Mouse (Mus musculus): Measurements from ENCODE around the gene Gm9195. TPM values are rescaled to one million over a fixed set of nuclear protein-coding genes. Genes with fewer than 3 reads are reported as not detected.
A peak's percentile ranks its signal among the peaks of the same experiment; 100 is the strongest.

Gm9195 gene
- total and polyA plus RNA-seq, 2 experiments: not detected

GRCm38 (mm10) chr14:72440929-72441328 is 50.7 kb downstream of the Gm9195 start:
- H3K9ac ChIP-seq (ENCODE audit: low read depth, low read length): no peak overlapping the region
- DNase-seq (ENCODE audit: extremely low read depth, low read depth, low spot score): no peak
- no peaks in the 10 kb centered on the region for H3K79me2 ChIP-seq (ENCODE audit: control insufficient read depth, insufficient read depth, low read length)
- H3K4me1 ChIP-seq (ENCODE audit: control insufficient read depth, insufficient read depth, low read length): no peaks in the 10 kb centered on the region
- H3K27me3 ChIP-seq (ENCODE audit: control insufficient read depth, insufficient read depth, low read length): no peaks in the 10 kb centered on the region
- 83% methylated on average over 7 of the region's 7 CpGs for WGBS
- TF ChIP-seq CTCF (IDR thresholded peaks at IDR 0.05; ENCODE audit: low read depth, low read length) (no peak), POLR2A (IDR thresholded peaks at IDR 0.05; ENCODE audit: extremely low read depth, insufficient read depth, low read length) (no peak)
- H3K27ac ChIP-seq (replicated peaks; ENCODE audit: insufficient read depth, low read depth, low read length): no peak overlapping the region
- H3K36me3 ChIP-seq (ENCODE audit: control insufficient read depth, insufficient read depth, low read length): no peaks in the 10 kb centered on the region
- H3K4me3 ChIP-seq (ENCODE audit: insufficient read depth, low read depth, low read length): no peak overlapping the region

- TF ChIP-seq CTCF (IDR thresholded peaks at IDR 0.05; ENCODE audit: low read depth, low read length) (no peak), POLR2A (IDR thresholded peaks at IDR 0.05; ENCODE audit: extremely low read depth, insufficient read depth, low read length) (no peak)
- Histone ChIP-seq H3K79me2 (ENCODE audit: control insufficient read depth, insufficient read depth, low read length) (no peaks in the 10 kb centered on the region), H3K27ac (replicated peaks; ENCODE audit: insufficient read depth, low read depth, low read length) (no peak overlapping the region), H3K4me3 (ENCODE audit: insufficient read depth, low read depth, low read length) (no peak overlapping the region), H3K9ac (ENCODE audit: low read depth, low read length) (no peak overlapping the region), H3K36me3 (ENCODE audit: control insufficient read depth, insufficient read depth, low read length) (no peaks in the 10 kb centered on the region), H3K27me3 (ENCODE audit: control insufficient read depth, insufficient read depth, low read length) (no peaks in the 10 kb centered on the region), H3K4me1 (ENCODE audit: control insufficient read depth, insufficient read depth, low read length) (no peaks in the 10 kb centered on the region)
- DNase-seq (ENCODE audit: extremely low read depth, low read depth, low spot score): no peak
- WGBS: 86% methylated on average over 6 of the region's 6 CpGs
Measured at GRCm38 (mm10) chr14:72440436-72440835, 51.2 kb downstream of the Gm9195 start.

GRCm38 (mm10) chr14:72438976-72439375 is 52.7 kb downstream of the Gm9195 start:
- WGBS: 63% methylated on average over 1 of the region's 1 CpGs
- no peaks in the 10 kb centered on the region for H3K79me2 ChIP-seq (ENCODE audit: control insufficient read depth, insufficient read depth, low read length)
- DNase-seq (ENCODE audit: extremely low read depth, low read depth, low spot score): no peak
- no peaks in the 10 kb centered on the region for H3K27me3 ChIP-seq (ENCODE audit: control insufficient read depth, insufficient read depth, low read length)
- H3K4me3 ChIP-seq (ENCODE audit: insufficient read depth, low read depth, low read length): no peak overlapping the region
- no peak overlapping the region for H3K27ac ChIP-seq (replicated peaks; ENCODE audit: insufficient read depth, low read depth, low read length)
- no peak overlapping the region for H3K9ac ChIP-seq (ENCODE audit: low read depth, low read length)
- no peaks in the 10 kb centered on the region for H3K4me1 ChIP-seq (ENCODE audit: control insufficient read depth, insufficient read depth, low read length)
- TF ChIP-seq CTCF (IDR thresholded peaks at IDR 0.05; ENCODE audit: low read depth, low read length) (no peak), POLR2A (IDR thresholded peaks at IDR 0.05; ENCODE audit: extremely low read depth, insufficient read depth, low read length) (no peak)
- no peaks in the 10 kb centered on the region for H3K36me3 ChIP-seq (ENCODE audit: control insufficient read depth, insufficient read depth, low read length)

GRCm38 (mm10) chr14:72389696-72390095 is 101.9 kb downstream of the Gm9195 start:
- no peaks in the 10 kb centered on the region for H3K4me1 ChIP-seq (ENCODE audit: control insufficient read depth, insufficient read depth, low read length)
- H3K27me3 ChIP-seq (ENCODE audit: control insufficient read depth, insufficient read depth, low read length): no peaks in the 10 kb centered on the region
- no peak overlapping the region for H3K9ac ChIP-seq (ENCODE audit: low read depth, low read length)
- no peak overlapping the region for H3K4me3 ChIP-seq (ENCODE audit: insufficient read depth, low read depth, low read length)
- no peak overlapping the region for H3K27ac ChIP-seq (replicated peaks; ENCODE audit: insufficient read depth, low read depth, low read length)
- no peaks in the 10 kb centered on the region for H3K79me2 ChIP-seq (ENCODE audit: control insufficient read depth, insufficient read depth, low read length)
- TF ChIP-seq POLR2A (IDR thresholded peaks at IDR 0.05; ENCODE audit: extremely low read depth, insufficient read depth, low read length): no peak
- no peak for TF ChIP-seq CTCF (IDR thresholded peaks at IDR 0.05; ENCODE audit: low read depth, low read length)
- H3K36me3 ChIP-seq (ENCODE audit: control insufficient read depth, insufficient read depth, low read length): no peaks in the 10 kb centered on the region
- peak; percentile 14 for DNase-seq (ENCODE audit: extremely low read depth, low read depth, low spot score)
- 60% methylated on average over 1 of the region's 1 CpGs for WGBS

GRCm38 (mm10) chr14:72389288-72389687 is 102.3 kb downstream of the Gm9195 start:
- 72% methylated on average over 4 of the region's 4 CpGs for WGBS
- H3K4me1 ChIP-seq (ENCODE audit: control insufficient read depth, insufficient read depth, low read length): no peaks in the 10 kb centered on the region
- no peaks in the 10 kb centered on the region for H3K27me3 ChIP-seq (ENCODE audit: control insufficient read depth, insufficient read depth, low read length)
- DNase-seq (ENCODE audit: extremely low read depth, low read depth, low spot score): no peak
- H3K9ac ChIP-seq (ENCODE audit: low read depth, low read length): no peak overlapping the region
- no peak overlapping the region for H3K4me3 ChIP-seq (ENCODE audit: insufficient read depth, low read depth, low read length)
- no peak overlapping the region for H3K27ac ChIP-seq (replicated peaks; ENCODE audit: insufficient read depth, low read depth, low read length)
- TF ChIP-seq POLR2A (IDR thresholded peaks at IDR 0.05; ENCODE audit: extremely low read depth, insufficient read depth, low read length) (no peak), CTCF (IDR thresholded peaks at IDR 0.05; ENCODE audit: low read depth, low read length) (no peak)
- H3K36me3 ChIP-seq (ENCODE audit: control insufficient read depth, insufficient read depth, low read length): no peaks in the 10 kb centered on the region
- no peaks in the 10 kb centered on the region for H3K79me2 ChIP-seq (ENCODE audit: control insufficient read depth, insufficient read depth, low read length)

GRCm38 (mm10) chr14:72377224-72377623 is 114.4 kb downstream of the Gm9195 start:
- TF ChIP-seq CTCF (IDR thresholded peaks at IDR 0.05; ENCODE audit: low read depth, low read length): peak; percentile 53; the same call in 1 of the 2 replicates
- TF ChIP-seq POLR2A (IDR thresholded peaks at IDR 0.05; ENCODE audit: extremely low read depth, insufficient read depth, low read length): no peak
- WGBS: 11% methylated on average over 2 of the region's 2 CpGs

More at GRCm38 (mm10) chr14:72377224-72377623, 114.4 kb downstream of the Gm9195 start:
- DNase-seq (ENCODE audit: extremely low read depth, low read depth, low spot score): peak; percentile 11
- H3K9ac ChIP-seq (ENCODE audit: low read depth, low read length): no peak overlapping the region
- H3K4me3 ChIP-seq (ENCODE audit: insufficient read depth, low read depth, low read length): no peak overlapping the region
- H3K27me3 ChIP-seq (ENCODE audit: control insufficient read depth, insufficient read depth, low read length): peaks cover under 1% of the 10 kb centered on the region; the same call in 1 of the 2 replicates
- H3K79me2 ChIP-seq (ENCODE audit: control insufficient read depth, insufficient read depth, low read length): no peaks in the 10 kb centered on the region
- no peaks in the 10 kb centered on the region for H3K36me3 ChIP-seq (ENCODE audit: control insufficient read depth, insufficient read depth, low read length)
- H3K4me1 ChIP-seq (ENCODE audit: control insufficient read depth, insufficient read depth, low read length): no peaks in the 10 kb centered on the region
- H3K27ac ChIP-seq (replicated peaks; ENCODE audit: insufficient read depth, low read depth, low read length): no peak overlapping the region

Other genes starting within 250 kb of the Gm9195 start
- 36.9 and 40.6 TPM in 2 replicates for gene Fndc3a, start 218.2 kb upstream of the Gm9195 start, total RNA-seq (2014; rRNA removed)
- gene Fndc3a, start 218.2 kb upstream of the Gm9195 start, polyA plus RNA-seq (2012; rRNA removed): 25.5 and 27.9 TPM in 2 replicates

Data from liver, adult 2 months (tissue).